Mouse (Mus musculus) neural tube, embryonic 14.5 days (tissue): ENCODE data around the gene Chga. TPM values are rescaled to one million over a fixed set of nuclear protein-coding genes. Genes with fewer than 3 reads are reported as not detected.

Experiments used
- ATAC-seq: fragments of 200-750 bp; cut with Nextera tagmentation; 2 replicates; pipeline ENCODE4 v1.8.0; 2017; ENCODE audit warnings: low read depth, mild to moderate bottlenecking, moderate TSS enrichment, moderate library complexity
- H3K27ac ChIP-seq: fragments of 300-500 bp; sonication (generic); 2 replicates; pipeline ENCODE4 v1.5.1; 2014; ENCODE audit warnings: low read depth, mild to moderate bottlenecking, control low read depth, low read length, moderate library complexity, mixed read lengths
- H3K27me3 ChIP-seq: fragments of 300-500 bp; sonication (generic); 2 replicates; pipeline ENCODE4 v1.6.1; 2014; ENCODE audit warnings: low read length; ENCODE audit not compliant: control insufficient read depth, insufficient read depth
- H3K36me3 ChIP-seq: fragments of 300-500 bp; sonication (generic); 2 replicates; pipeline ENCODE4 v1.6.1; 2014; ENCODE audit warnings: low read length, mixed read lengths; ENCODE audit not compliant: control insufficient read depth, insufficient read depth
- H3K4me1 ChIP-seq: fragments of 300-500 bp; sonication (generic); 2 replicates; pipeline ENCODE4 v1.6.1; 2014; ENCODE audit warnings: low read length; ENCODE audit not compliant: control insufficient read depth, insufficient read depth
- H3K4me2 ChIP-seq: fragments of 300-500 bp; sonication (generic); 2 replicates; pipeline ENCODE4 v1.6.1; 2014; ENCODE audit warnings: mild to moderate bottlenecking, low read depth, low read length, control low read depth
- H3K4me3 ChIP-seq: fragments of 300-500 bp; sonication (generic); 2 replicates; pipeline ENCODE4 v1.5.1; 2014; ENCODE audit warnings: low read depth, low read length, control low read depth, mixed read lengths
- H3K9ac ChIP-seq: fragments of 300-500 bp; sonication (generic); replicated peaks from 2 replicates; pipeline ENCODE4 v1.6.1; 2014; ENCODE audit warnings: low read depth, mild to moderate bottlenecking, control low read depth, low read length, mixed read lengths
- H3K9me3 ChIP-seq: fragments of 300-500 bp; sonication (generic); 2 replicates; pipeline ENCODE4 v1.6.1; 2016; ENCODE audit warnings: low read length; ENCODE audit not compliant: control insufficient read depth
- WGBS: fragments of 180-500 bp; shearing (Covaris S2); extraction: QIAGEN DNeasy Blood & Tissue Kit; methylation state at CpG from one replicate; pipeline ENCODE4 v1.1.7; 2014; 5-methylcytosine and 5-hydroxymethylcytosine counted together
- polyA plus RNA-seq: library from polyadenylated mRNA; unstranded; fragments of >200 nt; fragmentation: Nextera tagmentation; extraction: Ambion mirVana; gene quantifications from 2 replicates; pipeline ENCODE4 v1.2.1, GENCODE M21; 2014

The Chga gene
- polyA plus RNA-seq, 1 experiment from 2014 or later: 150 TPM

DNA sequence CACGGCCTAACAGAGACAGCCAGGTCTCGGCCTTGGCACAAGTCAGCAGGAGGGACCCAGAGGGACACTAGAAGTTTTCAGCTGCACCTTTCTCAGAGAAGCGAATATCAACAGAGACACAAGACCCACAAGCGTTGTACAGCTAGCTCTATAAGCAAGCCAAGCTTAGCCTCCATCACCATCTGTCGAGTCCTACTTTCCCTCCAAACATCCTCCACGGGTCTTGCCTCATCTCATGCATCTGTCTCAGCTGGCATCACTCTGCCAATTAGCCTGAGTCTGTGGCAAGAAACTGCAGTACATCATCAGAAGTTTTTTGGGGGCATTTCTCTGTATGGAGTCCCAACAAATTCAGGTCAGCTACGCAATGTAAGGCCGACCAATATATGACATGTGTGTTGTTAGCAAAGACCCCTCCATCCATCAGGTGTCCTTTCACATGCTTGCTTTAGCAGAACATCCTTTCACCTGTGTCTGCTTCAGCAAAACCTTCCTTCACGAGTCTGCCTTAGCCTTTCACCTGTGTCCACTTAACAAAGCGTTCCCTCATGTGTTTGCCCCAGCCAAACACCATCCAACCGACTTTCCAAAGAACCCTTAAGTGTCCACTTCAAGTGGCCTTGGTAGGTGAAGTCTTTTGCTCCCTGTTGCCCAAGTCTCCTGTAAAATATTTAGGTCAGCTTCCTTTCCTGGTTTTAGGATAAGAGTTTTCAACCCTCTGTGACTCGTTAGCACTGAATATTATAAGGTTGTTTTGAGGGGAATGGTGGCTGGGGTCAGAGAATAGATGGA, 34.6 kb upstream of the Chga start:
- 0 out of 2 replicates have a peak, but pooled peaks cover 2% of the 10 kb centered on the region for H3K4me1 ChIP-seq
- H3K9ac ChIP-seq: no peak overlapping the region
- no peak overlapping the region for H3K4me2 ChIP-seq
- no peak overlapping the region for H3K4me3 ChIP-seq
- no peaks in the 10 kb centered on the region for H3K9me3 ChIP-seq
- no peaks in the 10 kb centered on the region for H3K36me3 ChIP-seq
- WGBS: 91% methylated on average over 12 of the region's 12 CpGs
- H3K27me3 ChIP-seq: no peaks in the 10 kb centered on the region
- no peak for ATAC-seq
- H3K27ac ChIP-seq: no peak overlapping the region

DNA sequence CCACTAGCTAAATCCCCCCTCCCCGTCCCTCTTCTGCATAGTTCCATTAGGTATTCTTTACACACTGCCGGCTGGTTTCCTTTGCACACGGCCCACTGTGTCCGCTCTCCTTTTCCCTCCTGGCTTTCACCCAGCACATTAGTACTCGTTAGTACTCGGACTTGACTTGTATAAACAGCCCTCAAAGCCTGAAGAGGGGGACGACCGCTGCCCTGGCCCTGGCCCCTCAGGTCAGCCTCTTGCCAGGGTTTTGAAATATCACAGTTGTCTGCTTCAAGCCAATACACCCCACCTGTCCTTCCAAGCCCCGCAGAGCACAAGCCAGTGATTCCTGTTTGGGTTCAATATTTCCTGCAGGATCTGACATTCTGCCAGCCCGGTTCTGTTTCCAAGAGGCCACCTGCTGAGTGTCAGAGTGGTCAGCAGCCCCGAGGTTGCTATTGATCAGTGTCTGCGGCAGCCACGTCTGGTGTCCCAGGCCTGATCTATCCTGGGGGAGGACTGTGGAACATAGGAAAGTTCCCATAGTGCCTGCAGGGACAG, 32.9 kb upstream of the Chga start:
- ATAC-seq: no peak
- Histone ChIP-seq H3K36me3 (no peaks in the 10 kb centered on the region), H3K4me1 (0 out of 2 replicates have a peak, but pooled peaks cover 2% of the 10 kb centered on the region), H3K27ac (no peak overlapping the region), H3K9me3 (no peaks in the 10 kb centered on the region), H3K4me3 (no peak overlapping the region), H3K27me3 (no peaks in the 10 kb centered on the region), H3K9ac (no peak overlapping the region), H3K4me2 (no peak overlapping the region)
- 38% methylated on average over 13 of the region's 13 CpGs for WGBS

DNA sequence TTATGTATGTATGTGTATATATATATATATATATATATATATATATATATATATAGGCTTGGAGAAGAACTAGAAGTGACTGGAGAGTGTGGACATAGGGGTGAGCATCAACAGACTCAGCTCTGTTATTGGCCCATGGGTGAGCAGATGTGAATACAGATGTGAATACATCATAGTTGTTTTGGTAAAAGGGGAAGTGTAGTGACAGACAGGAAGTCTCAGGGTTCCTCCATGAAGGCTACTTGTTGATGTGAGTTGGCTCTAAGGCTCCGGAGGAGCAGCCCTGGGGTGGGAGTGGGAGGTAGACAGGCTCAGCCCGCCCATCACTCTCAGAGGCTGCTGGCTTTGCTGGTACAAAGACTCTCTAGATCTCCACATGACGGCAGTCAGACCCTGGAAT, 30.6 kb upstream of the Chga start:
- no peak overlapping the region for H3K4me3 ChIP-seq
- H3K36me3 ChIP-seq: no peaks in the 10 kb centered on the region
- H3K9me3 ChIP-seq: no peaks in the 10 kb centered on the region
- 72% methylated on average over 3 of the region's 3 CpGs for WGBS
- no peak for ATAC-seq
- H3K27me3 ChIP-seq: no peaks in the 10 kb centered on the region
- H3K9ac ChIP-seq: no peak overlapping the region
- 0 out of 2 replicates have a peak, but pooled peaks cover 2% of the 10 kb centered on the region for H3K4me1 ChIP-seq
- H3K4me2 ChIP-seq: no peak overlapping the region
- no peak overlapping the region for H3K27ac ChIP-seq

DNA sequence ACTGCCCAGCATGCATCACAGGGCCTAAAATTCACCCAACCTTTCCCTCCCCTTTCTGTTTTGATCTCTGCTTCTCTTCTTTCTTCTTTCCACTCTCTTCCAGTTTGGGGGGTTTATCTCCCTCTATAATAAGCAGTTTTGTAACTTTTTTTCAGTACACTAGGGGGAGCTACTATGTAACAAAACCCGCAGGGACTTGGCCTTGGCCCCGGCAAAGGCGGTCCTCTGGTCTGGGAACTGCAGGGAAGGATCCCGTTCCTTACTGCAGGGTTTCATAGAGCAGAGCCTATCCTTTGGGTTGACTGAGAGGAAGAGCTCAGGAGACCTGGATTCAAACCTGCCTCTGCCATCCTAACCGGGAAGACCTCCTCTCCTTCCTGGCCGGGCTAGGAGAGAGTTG, 30.0 kb upstream of the Chga start:
- 0 out of 2 replicates have a peak, but pooled peaks cover 2% of the 10 kb centered on the region for H3K4me1 ChIP-seq
- WGBS: 22% methylated on average over 6 of the region's 6 CpGs
- ATAC-seq: no peak
- no peak overlapping the region for H3K4me3 ChIP-seq
- H3K9ac ChIP-seq: no peak overlapping the region
- no peaks in the 10 kb centered on the region for H3K36me3 ChIP-seq
- H3K27me3 ChIP-seq: no peaks in the 10 kb centered on the region
- no peak overlapping the region for H3K4me2 ChIP-seq
- H3K27ac ChIP-seq: no peak overlapping the region
- no peaks in the 10 kb centered on the region for H3K9me3 ChIP-seq

DNA sequence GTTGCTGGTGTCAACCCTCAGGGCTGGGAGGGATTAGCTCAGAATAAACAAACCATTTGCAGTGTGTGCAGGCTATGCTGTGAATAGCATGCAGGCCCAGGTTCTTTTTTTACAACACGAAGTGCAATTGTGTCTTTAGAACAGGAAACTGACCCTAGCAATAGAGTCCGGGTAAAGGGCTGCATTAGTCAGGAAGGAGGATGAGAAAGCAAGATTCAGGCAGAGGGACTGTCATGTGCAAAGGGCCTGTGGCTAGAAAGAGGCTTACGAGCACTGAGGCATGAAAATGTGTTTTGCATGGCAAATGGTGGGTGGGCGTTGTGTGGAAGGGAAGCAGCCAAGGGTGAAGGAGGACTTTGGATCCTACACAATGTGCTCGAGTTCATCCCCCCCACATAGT, 26.8 kb upstream of the Chga start:
- H3K36me3 ChIP-seq: no peaks in the 10 kb centered on the region
- H3K4me2 ChIP-seq: no peak overlapping the region
- no peaks in the 10 kb centered on the region for H3K27me3 ChIP-seq
- no peak overlapping the region for H3K27ac ChIP-seq
- 77% methylated on average over 5 of the region's 5 CpGs for WGBS
- no peak for ATAC-seq
- no peak overlapping the region for H3K4me3 ChIP-seq
- H3K4me1 ChIP-seq: no peaks in the 10 kb centered on the region
- no peak overlapping the region for H3K9ac ChIP-seq
- H3K9me3 ChIP-seq: no peaks in the 10 kb centered on the region

DNA sequence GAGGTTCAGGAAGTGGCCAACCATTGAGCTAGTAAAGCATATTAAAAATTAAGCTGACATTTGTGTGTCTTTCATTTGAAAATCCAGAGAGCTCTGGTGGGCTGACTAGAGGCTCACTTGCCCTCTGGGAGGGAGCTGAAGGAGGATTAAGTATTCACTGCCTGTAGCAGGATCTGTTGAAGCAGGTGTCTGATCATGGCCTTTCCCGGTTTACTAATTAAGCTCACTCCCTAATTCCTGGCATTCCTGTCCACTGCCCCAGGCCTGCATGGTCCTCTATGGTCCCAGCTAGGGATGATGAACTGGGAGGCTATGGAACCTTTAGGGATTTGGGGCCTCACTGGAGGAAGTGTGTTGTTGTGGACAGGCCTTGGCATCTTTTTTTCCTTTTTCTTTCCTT, 19.0 kb upstream of the Chga start:
- Histone ChIP-seq H3K9ac (no peak overlapping the region), H3K27me3 (no peaks in the 10 kb centered on the region), H3K4me1 (no peaks in the 10 kb centered on the region), H3K27ac (no peak overlapping the region), H3K9me3 (no peaks in the 10 kb centered on the region), H3K4me3 (no peak overlapping the region), H3K4me2 (no peak overlapping the region), H3K36me3 (no peaks in the 10 kb centered on the region)
- WGBS: 62% methylated on average over 1 of the region's 1 CpGs
- no peak for ATAC-seq

DNA sequence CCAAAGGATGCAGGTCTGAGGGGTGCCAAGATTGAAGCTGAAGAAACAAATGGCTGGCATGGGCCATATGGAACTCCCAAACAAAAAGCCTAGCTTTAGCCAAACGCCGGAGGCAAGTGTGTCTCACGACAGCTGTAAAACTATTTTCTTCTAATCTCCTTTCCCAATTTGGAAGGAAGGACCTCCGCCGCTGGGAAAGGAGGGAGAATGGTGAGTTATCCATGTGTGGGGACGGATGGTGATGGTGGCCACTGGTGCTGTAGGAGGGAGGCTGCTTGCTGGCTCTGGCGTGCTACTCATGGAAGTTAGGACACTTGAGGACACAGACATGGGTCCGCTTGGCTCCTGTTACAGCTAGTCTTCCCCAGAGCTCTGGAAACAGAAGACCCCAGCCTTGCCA, 14.5 kb upstream of the Chga start:
- Histone ChIP-seq H3K4me2 (no peak overlapping the region), H3K36me3 (no peaks in the 10 kb centered on the region), H3K9ac (no peak overlapping the region), H3K27me3 (no peaks in the 10 kb centered on the region), H3K4me1 (no peaks in the 10 kb centered on the region), H3K4me3 (no peak overlapping the region), H3K27ac (no peak overlapping the region), H3K9me3 (no peaks in the 10 kb centered on the region)
- ATAC-seq: no peak
- 67% methylated on average over 8 of the region's 8 CpGs for WGBS

DNA sequence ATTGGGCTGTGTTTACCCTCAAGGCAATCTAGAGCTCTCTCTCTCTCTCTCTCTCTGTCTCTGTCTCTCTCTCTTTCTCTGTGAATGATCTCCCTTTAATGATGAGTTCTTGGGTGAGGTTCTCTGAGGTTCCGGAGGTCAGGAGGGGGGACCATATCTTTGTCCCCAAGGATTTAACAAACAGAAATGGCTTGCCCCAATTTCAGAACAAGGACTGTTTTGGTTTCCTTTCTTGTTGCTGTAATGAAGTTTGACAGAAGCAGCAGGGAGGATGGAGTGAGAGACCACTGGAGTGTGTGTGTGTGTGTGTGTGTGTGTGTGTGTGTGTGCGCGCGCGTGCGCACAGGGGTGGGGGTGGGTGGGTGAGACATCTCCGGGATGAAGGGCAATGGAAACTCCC, 13.6 kb upstream of the Chga start:
- 99% methylated on average over 7 of the region's 7 CpGs for WGBS
- no peak overlapping the region for H3K27ac ChIP-seq
- H3K4me2 ChIP-seq: no peak overlapping the region
- no peak overlapping the region for H3K9ac ChIP-seq
- no peaks in the 10 kb centered on the region for H3K36me3 ChIP-seq
- H3K4me1 ChIP-seq: no peaks in the 10 kb centered on the region
- no peaks in the 10 kb centered on the region for H3K9me3 ChIP-seq
- no peak for ATAC-seq
- no peaks in the 10 kb centered on the region for H3K27me3 ChIP-seq
- H3K4me3 ChIP-seq: no peak overlapping the region

DNA sequence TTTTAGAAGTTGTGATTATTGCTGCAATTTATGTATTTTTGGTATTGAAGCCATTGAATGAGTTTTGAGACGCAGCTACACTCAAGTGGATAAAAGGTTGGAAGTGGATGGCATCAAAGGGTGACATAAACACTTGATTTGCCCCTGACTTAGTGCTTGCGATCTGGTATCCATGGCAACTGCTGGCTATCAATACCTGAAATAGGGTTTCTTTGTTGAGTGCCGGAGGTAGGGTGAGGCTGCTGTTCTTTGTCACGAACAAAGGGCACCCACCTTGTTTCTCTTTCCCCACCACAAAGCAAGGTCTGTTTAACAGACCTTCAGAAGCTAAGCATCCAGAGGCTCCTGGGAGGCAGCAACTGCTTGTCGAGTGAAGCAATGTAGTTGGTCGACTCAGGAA, 9.6 kb upstream of the Chga start:
- Histone ChIP-seq H3K9ac (no peak overlapping the region), H3K27ac (no peak overlapping the region), H3K4me2 (no peak overlapping the region), H3K36me3 (no peaks in the 10 kb centered on the region), H3K27me3 (no peaks in the 10 kb centered on the region), H3K4me1 (no peaks in the 10 kb centered on the region), H3K9me3 (no peaks in the 10 kb centered on the region), H3K4me3 (no peak overlapping the region)
- 58% methylated on average over 6 of the region's 6 CpGs for WGBS
- no peak for ATAC-seq
